ENCODE assay signal across 30 mouse cellular contexts in the genomic region with DNA sequence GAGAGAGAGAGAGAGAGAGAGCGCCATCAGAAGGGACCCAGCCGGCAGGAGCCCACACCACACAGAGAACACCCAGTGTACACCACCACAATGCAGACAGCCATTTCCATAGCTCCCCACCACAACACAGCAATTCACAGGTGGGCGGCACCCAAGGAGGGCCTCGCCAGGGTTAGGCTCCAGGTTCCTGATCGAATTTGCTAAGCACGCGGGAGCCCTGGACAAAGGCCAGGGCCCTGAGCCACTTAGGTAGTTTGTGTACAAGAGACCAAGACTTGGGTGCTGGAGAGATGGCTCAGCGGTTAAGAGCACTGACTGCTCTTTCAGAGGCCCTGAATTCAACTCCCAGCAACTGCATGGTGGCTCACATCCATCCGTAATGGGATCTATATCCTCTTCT. TPM values are rescaled to one million over a fixed set of nuclear protein-coding genes. Genes with fewer than 3 reads are reported as not detected.
"Had no signal": no experiment of that assay in that cellular context is flagged by ENCODE, and none has a peak within 500 bp of the region (broad histone marks: within the 10 kb centered on the region; RNA-seq: fewer than 3 reads in every experiment).

No protein-coding gene starts in this region.

- ATAC-seq: midbrain, embryonic 15.5 days had no signal

- H3K4me3 ChIP-seq: kidney, embryonic 15.5 days; left cerebral cortex, adult 2 months; liver, embryonic 13.5 days; lung, embryonic 15.5 days; midbrain, embryonic 12.5 days; midbrain, embryonic 15.5 days; neural tube, embryonic 12.5 days; neural tube, embryonic 15.5 days had no signal

- DNase-seq: kidney, adult 8-10 months; kidney, postnatal 10 days; kidney, postnatal 36 days; layer of hippocampus, postnatal 36 days; liver, embryonic 13.5 days; lung, postnatal 10 days; right cerebral cortex, adult 18-20 months; right cerebral cortex, postnatal 4 days; thymus, adult 18-20 months; thymus, postnatal 36 days had no signal

- H3K4me1 ChIP-seq: kidney, embryonic 15.5 days; liver, embryonic 13.5 days; lung, embryonic 15.5 days; midbrain, embryonic 12.5 days; midbrain, embryonic 15.5 days; neural tube, embryonic 12.5 days; neural tube, embryonic 15.5 days had no signal

RNA-seq across cellular contexts. Expression of gene 1700018B08Rik, which starts 8.4 kb away (rescaled TPM):
- total RNA-seq: layer of hippocampus, adult 8-10 months; layer of hippocampus, postnatal 10 days; layer of hippocampus, postnatal 36 days; left cerebral cortex, adult 2 months; left cerebral cortex, postnatal 10 days; left cerebral cortex, postnatal 36 days; liver, adult 2 months; megakaryocyte, adult 5-6 weeks had no signal
- polyA plus RNA-seq: kidney, embryonic 15.5 days; limb, embryonic 11.5 days; limb, embryonic 14.5 days; liver, adult 2 months; liver, embryonic 13.5 days; liver, embryonic 16.5 days; lung, embryonic 15.5 days; macrophage; midbrain, embryonic 12.5 days; midbrain, embryonic 15.5 days; neural tube, embryonic 12.5 days; neural tube, embryonic 15.5 days; stomach, embryonic 14.5 days; stomach, postnatal 0 days; urinary bladder, adult 2 months had no signal
